Mouse (Mus musculus): ENCODE measurements around the gene Sec24a. TPM values are rescaled to one million over a fixed set of nuclear protein-coding genes. Genes with fewer than 3 reads are reported as not detected.

Gene Sec24a
- polyA plus RNA-seq (2012; rRNA removed), result 19.7 and 22.1 TPM in 2 replicates

GRCm38 (mm10) chr11:51763213-51763907, at the start of gene Sec24a, which contains the start of gene Sar1b:
Gene Sec24a, minus strand, starts transcription at chr11:51763634.
Gene Sar1b, plus strand, starts transcription at chr11:51763687.
- Histone ChIP-seq H3K27me3 (ENCODE audit: control insufficient read depth, insufficient read depth, low read length) (no peaks in the 10 kb centered on the region), H3K36me3 (ENCODE audit: control insufficient read depth, insufficient read depth, low read length) (no peaks in the 10 kb centered on the region), H3K4me1 (ENCODE audit: control insufficient read depth, insufficient read depth, low read length) (no peaks in the 10 kb centered on the region), H3K27ac (ENCODE audit: control insufficient read depth, insufficient read depth, low read depth, low read length) (peak within 1 kb of the TSS; percentile 57), H3K4me3 (ENCODE audit: control insufficient read depth, low read depth, low read length) (peak within 1 kb of the TSS; percentile 96)
- peak; percentile 82 for TF ChIP-seq POLR2A (IDR thresholded peaks at IDR 0.05; ENCODE audit: control insufficient read depth, low read depth, low read length)
- no peak for TF ChIP-seq CTCF (IDR thresholded peaks at IDR 0.05; ENCODE audit: control insufficient read depth, insufficient read depth, insufficient replicate concordance, low read depth, low read length)

DNA sequence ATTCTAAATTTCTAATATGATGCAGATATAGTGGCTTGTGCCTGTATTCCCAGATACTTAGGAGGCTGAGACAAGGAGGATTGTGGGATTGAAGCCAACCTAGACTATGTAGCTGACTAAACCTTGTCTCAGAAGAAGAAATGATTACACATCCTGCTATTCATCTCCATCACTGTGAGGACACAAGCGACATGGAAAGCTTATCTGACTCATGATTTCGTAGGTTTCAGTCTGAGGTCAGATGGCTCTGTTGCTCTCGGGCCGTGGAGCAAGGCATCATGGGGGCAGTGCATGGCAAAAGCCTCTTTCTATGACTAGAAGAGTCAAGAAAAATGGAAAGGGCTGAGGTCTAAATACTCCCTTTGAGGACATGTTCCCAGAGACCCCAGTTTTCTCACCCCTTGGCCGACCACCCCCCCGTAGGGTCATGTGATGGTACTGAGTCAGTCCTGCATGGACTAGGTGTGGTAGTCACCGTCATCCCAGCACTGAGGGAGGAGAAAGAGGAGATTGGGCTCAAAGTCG, 48.6 kb upstream of the Sec24a start:
- no peaks in the 10 kb centered on the region for H3K27me3 ChIP-seq (ENCODE audit: control insufficient read depth, insufficient read depth, low read length)
- peaks cover 2% of the 10 kb centered on the region; the same call in 1 of the 2 replicates for H3K4me1 ChIP-seq (ENCODE audit: control insufficient read depth, insufficient read depth, low read length)
- no peak overlapping the region for H3K27ac ChIP-seq (ENCODE audit: control insufficient read depth, insufficient read depth, low read depth, low read length)
- no peak for TF ChIP-seq POLR2A (IDR thresholded peaks at IDR 0.05; ENCODE audit: control insufficient read depth, low read depth, low read length)
- TF ChIP-seq CTCF (IDR thresholded peaks at IDR 0.05; ENCODE audit: control insufficient read depth, insufficient read depth, insufficient replicate concordance, low read depth, low read length), result no peak
- no peaks in the 10 kb centered on the region for H3K36me3 ChIP-seq (ENCODE audit: control insufficient read depth, insufficient read depth, low read length)
- H3K4me3 ChIP-seq (ENCODE audit: control insufficient read depth, low read depth, low read length), result no peak overlapping the region

DNA sequence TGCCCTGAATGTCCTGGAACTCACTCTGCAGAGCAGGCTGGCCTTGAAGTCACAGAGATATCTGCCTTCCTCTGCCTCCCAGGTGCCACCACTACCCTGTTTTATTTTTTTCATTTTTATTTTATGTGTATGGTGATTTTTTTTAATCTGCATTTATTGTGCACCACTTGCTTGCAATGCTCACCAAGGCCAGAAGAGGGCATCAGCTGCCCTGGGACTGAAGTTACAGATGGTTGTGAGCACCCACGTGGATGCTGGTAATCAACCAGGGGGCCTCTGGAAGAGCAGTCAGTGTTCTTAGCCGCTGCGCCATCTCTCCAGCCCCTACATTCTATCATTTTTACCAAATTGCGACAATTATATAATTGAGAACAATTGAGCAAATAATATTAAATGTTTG, 47.8 kb upstream of the Sec24a start:
- Histone ChIP-seq H3K27ac (ENCODE audit: control insufficient read depth, insufficient read depth, low read depth, low read length) (no peak overlapping the region), H3K27me3 (ENCODE audit: control insufficient read depth, insufficient read depth, low read length) (no peaks in the 10 kb centered on the region), H3K4me1 (ENCODE audit: control insufficient read depth, insufficient read depth, low read length) (no peaks in the 10 kb centered on the region), H3K36me3 (ENCODE audit: control insufficient read depth, insufficient read depth, low read length) (no peaks in the 10 kb centered on the region), H3K4me3 (ENCODE audit: control insufficient read depth, low read depth, low read length) (no peak overlapping the region)
- TF ChIP-seq POLR2A (IDR thresholded peaks at IDR 0.05; ENCODE audit: control insufficient read depth, low read depth, low read length) (no peak), CTCF (IDR thresholded peaks at IDR 0.05; ENCODE audit: control insufficient read depth, insufficient read depth, insufficient replicate concordance, low read depth, low read length) (peak; percentile 54; the same call in 1 of the 2 replicates)

GRCm38 (mm10) chr11:51809632-51810224, 46.3 kb upstream of the Sec24a start:
- peaks cover 6% of the 10 kb centered on the region for H3K4me1 ChIP-seq (ENCODE audit: control insufficient read depth, insufficient read depth, low read length)
- no peaks in the 10 kb centered on the region for H3K27me3 ChIP-seq (ENCODE audit: control insufficient read depth, insufficient read depth, low read length)
- TF ChIP-seq CTCF (IDR thresholded peaks at IDR 0.05; ENCODE audit: control insufficient read depth, insufficient read depth, insufficient replicate concordance, low read depth, low read length), result no peak
- no peak for TF ChIP-seq POLR2A (IDR thresholded peaks at IDR 0.05; ENCODE audit: control insufficient read depth, low read depth, low read length)
- no peak overlapping the region for H3K27ac ChIP-seq (ENCODE audit: control insufficient read depth, insufficient read depth, low read depth, low read length)
- H3K4me3 ChIP-seq (ENCODE audit: control insufficient read depth, low read depth, low read length), result no peak overlapping the region
- H3K36me3 ChIP-seq (ENCODE audit: control insufficient read depth, insufficient read depth, low read length), result no peaks in the 10 kb centered on the region

GRCm38 (mm10) chr11:51807108-51807879, 43.9 kb upstream of the Sec24a start:
- Histone ChIP-seq H3K27me3 (ENCODE audit: control insufficient read depth, insufficient read depth, low read length) (no peaks in the 10 kb centered on the region), H3K36me3 (ENCODE audit: control insufficient read depth, insufficient read depth, low read length) (no peaks in the 10 kb centered on the region), H3K27ac (ENCODE audit: control insufficient read depth, insufficient read depth, low read depth, low read length) (no peak overlapping the region), H3K4me1 (ENCODE audit: control insufficient read depth, insufficient read depth, low read length) (peaks cover 6% of the 10 kb centered on the region), H3K4me3 (ENCODE audit: control insufficient read depth, low read depth, low read length) (no peak overlapping the region)
- no peak for TF ChIP-seq CTCF (IDR thresholded peaks at IDR 0.05; ENCODE audit: control insufficient read depth, insufficient read depth, insufficient replicate concordance, low read depth, low read length)
- no peak for TF ChIP-seq POLR2A (IDR thresholded peaks at IDR 0.05; ENCODE audit: control insufficient read depth, low read depth, low read length)

GRCm38 (mm10) chr11:51805221-51805981, 42.0 kb upstream of the Sec24a start:
- peak overlapping the region; percentile 79 for H3K4me3 ChIP-seq (ENCODE audit: control insufficient read depth, low read depth, low read length)
- TF ChIP-seq POLR2A (IDR thresholded peaks at IDR 0.05; ENCODE audit: control insufficient read depth, low read depth, low read length), result no peak
- no peak for TF ChIP-seq CTCF (IDR thresholded peaks at IDR 0.05; ENCODE audit: control insufficient read depth, insufficient read depth, insufficient replicate concordance, low read depth, low read length)
- no peaks in the 10 kb centered on the region for H3K36me3 ChIP-seq (ENCODE audit: control insufficient read depth, insufficient read depth, low read length)
- H3K27me3 ChIP-seq (ENCODE audit: control insufficient read depth, insufficient read depth, low read length), result no peaks in the 10 kb centered on the region
- H3K27ac ChIP-seq (ENCODE audit: control insufficient read depth, insufficient read depth, low read depth, low read length), result no peak overlapping the region
- peaks cover 6% of the 10 kb centered on the region for H3K4me1 ChIP-seq (ENCODE audit: control insufficient read depth, insufficient read depth, low read length)

All from testis, adult 2 months (tissue).